Comparison of ENCODE assay signal across 7 mouse cellular contexts in the genomic region with DNA sequence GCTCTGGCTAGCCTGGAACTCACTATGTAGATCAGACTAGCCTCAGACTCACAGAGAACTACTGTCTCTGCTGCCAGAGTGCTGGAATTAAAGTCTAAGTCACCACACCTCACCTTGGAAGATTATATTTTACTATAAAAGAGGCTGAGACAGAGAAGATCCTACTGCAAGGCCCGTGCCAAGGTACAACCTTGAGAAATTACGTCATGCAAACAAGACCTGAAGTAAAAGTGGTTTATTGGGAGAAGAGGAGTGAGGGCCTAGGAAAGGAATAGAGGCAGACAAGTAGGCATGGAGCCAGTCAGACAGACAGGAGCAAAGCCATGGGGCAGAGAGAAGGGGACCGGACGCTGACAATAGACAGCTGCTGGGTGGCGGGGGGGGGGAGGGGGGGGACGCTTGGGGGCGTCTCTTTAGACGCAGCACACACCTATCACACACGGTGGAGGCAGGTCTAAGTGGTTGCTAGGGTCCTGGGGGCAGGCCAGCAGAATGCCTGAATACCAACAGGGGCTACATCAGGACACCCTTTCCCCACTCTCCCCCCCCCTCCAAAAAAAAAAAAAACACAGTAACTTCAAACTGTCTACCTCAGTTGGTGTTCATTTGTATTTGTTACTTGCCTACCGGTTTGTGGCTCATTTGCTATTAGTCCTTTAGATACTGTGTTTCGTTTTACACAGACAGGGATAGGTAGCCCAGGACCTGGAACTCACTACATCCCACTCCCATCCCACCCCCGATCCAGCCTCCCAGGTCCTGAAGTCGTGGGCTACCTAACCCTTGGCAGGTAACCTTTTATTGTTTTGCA. TPM values are rescaled to one million over a fixed set of nuclear protein-coding genes. Genes with fewer than 3 reads are reported as not detected.
DNase-seq lines count a peak whose midpoint lies in the region; ATAC-seq and TF ChIP-seq lines count a peak whose summit lies in the region.

No protein-coding gene starts in this region.

- no peaks in the 10 kb centered on the region for H3K9me3 ChIP-seq in embryonic facial prominence, embryonic 15.5 days (replicated peaks)
- no peaks in the 10 kb centered on the region for H3K9me3 ChIP-seq in midbrain, embryonic 11.5 days (ENCODE audit: control insufficient read depth, low read length)

- no peak for TF ChIP-seq CTCF in thymus, adult 2 months (IDR thresholded peaks at IDR 0.05; ENCODE audit: borderline replicate concordance, control insufficient read depth, extremely low read depth, insufficient read depth, low read length, poor library complexity)
- no peak for TF ChIP-seq CTCF in kidney, adult 2 months (conservative IDR thresholded peaks at IDR 0.05; ENCODE audit: insufficient read depth, insufficient read length, low read depth, low read length)

- peak overlapping the region; percentile 47; the same call in 1 of the 2 replicates for H3K27ac ChIP-seq in thymus, adult 2 months (ENCODE audit: control insufficient read depth, insufficient read depth, low read length)
- peak overlapping the region; percentile 92 for H3K27ac ChIP-seq in embryonic facial prominence, embryonic 15.5 days (replicated peaks)
- H3K27ac ChIP-seq in kidney, adult 2 months (ENCODE audit: insufficient read depth, low read depth, low read length): peak overlapping the region; percentile 99
- peak overlapping the region; percentile 71 for H3K27ac ChIP-seq in midbrain, embryonic 11.5 days (ENCODE audit: low read depth, low read length)

- DNase-seq in thymus, adult 2 months: no peak
- DNase-seq in thymus, postnatal 36 days: no peak
- peak; percentile 43 for DNase-seq in kidney, adult 2 months
- no peak for DNase-seq in midbrain, embryonic 11.5 days (ENCODE audit: low spot score, missing footprints)
- no peak for DNase-seq in embryo, embryonic 10 days (ENCODE audit: low spot score)

- peaks cover 16% of the 10 kb centered on the region for H3K36me3 ChIP-seq in thymus, adult 2 months (ENCODE audit: control insufficient read depth, insufficient read depth, low read length)
- peaks cover 32% of the 10 kb centered on the region for H3K36me3 ChIP-seq in embryonic facial prominence, embryonic 15.5 days
- no peaks in the 10 kb centered on the region for H3K36me3 ChIP-seq in kidney, adult 2 months (ENCODE audit: control insufficient read depth, insufficient read depth, low read length)
- no peaks in the 10 kb centered on the region for H3K36me3 ChIP-seq in midbrain, embryonic 11.5 days (ENCODE audit: control insufficient read depth, insufficient read depth, low read length)

- 0 out of 2 replicates have a peak, but pooled peaks have one; percentile 31 for ATAC-seq in embryonic facial prominence, embryonic 15.5 days (ENCODE audit: insufficient number of reproducible peaks, low FRiP score, low TSS enrichment, low read depth)
- ATAC-seq in midbrain, embryonic 11.5 days (ENCODE audit: low FRiP score): peak; percentile 54
- no peak for ATAC-seq in granulocyte monocyte progenitor cell, adult 5-6 weeks (replicated peaks; ENCODE audit: poor library complexity, severe bottlenecking)

- WGBS in thymus, adult 2 months: 20% methylated on average over 12 of the region's 13 CpGs
- WGBS in embryonic facial prominence, embryonic 15.5 days: 14% methylated on average over 9 of the region's 13 CpGs
- WGBS in kidney, adult 2 months: 3% methylated on average over 12 of the region's 13 CpGs
- WGBS in midbrain, embryonic 11.5 days: 16% methylated on average over 8 of the region's 13 CpGs

- peak overlapping the region; percentile 89 for H3K9ac ChIP-seq in embryonic facial prominence, embryonic 15.5 days
- peak overlapping the region; percentile 85 for H3K9ac ChIP-seq in midbrain, embryonic 11.5 days (ENCODE audit: low read length)

- peak overlapping the region; percentile 98 for H3K4me3 ChIP-seq in thymus, adult 2 months (ENCODE audit: control insufficient read depth, insufficient read depth, low read length)
- H3K4me3 ChIP-seq in embryonic facial prominence, embryonic 15.5 days (replicated peaks): peak overlapping the region; percentile 98
- peak overlapping the region; percentile 97 for H3K4me3 ChIP-seq in kidney, adult 2 months (ENCODE audit: insufficient read depth, low read depth, low read length)
- peak overlapping the region; percentile 93 for H3K4me3 ChIP-seq in midbrain, embryonic 11.5 days (ENCODE audit: low read depth, low read length)

- TF ChIP-seq POLR2A in thymus, adult 2 months (IDR thresholded peaks at IDR 0.05; ENCODE audit: control insufficient read depth, extremely low read depth, insufficient read depth, low read length, poor library complexity): no peak
- no peak for TF ChIP-seq POLR2A in kidney, adult 2 months (IDR thresholded peaks at IDR 0.05; ENCODE audit: low read depth, low read length)

- 0 out of 2 replicates have a peak, but pooled peaks cover 4% of the 10 kb centered on the region for H3K4me1 ChIP-seq in thymus, adult 2 months (replicated peaks; ENCODE audit: control insufficient read depth, insufficient read depth, low read length)
- peaks cover 21% of the 10 kb centered on the region for H3K4me1 ChIP-seq in embryonic facial prominence, embryonic 15.5 days
- peaks cover 16% of the 10 kb centered on the region for H3K4me1 ChIP-seq in kidney, adult 2 months (ENCODE audit: control insufficient read depth, insufficient read depth, low read length)
- H3K4me1 ChIP-seq in midbrain, embryonic 11.5 days (ENCODE audit: control insufficient read depth, insufficient read depth, low read length): peaks cover 5% of the 10 kb centered on the region

- no peaks in the 10 kb centered on the region for H3K27me3 ChIP-seq in thymus, adult 2 months (ENCODE audit: control insufficient read depth, insufficient read depth, low read length)
- no peaks in the 10 kb centered on the region for H3K27me3 ChIP-seq in embryonic facial prominence, embryonic 15.5 days
- H3K27me3 ChIP-seq in kidney, adult 2 months (replicated peaks; ENCODE audit: control insufficient read depth, insufficient read depth, low read length): no peaks in the 10 kb centered on the region
- no peaks in the 10 kb centered on the region for H3K27me3 ChIP-seq in midbrain, embryonic 11.5 days (ENCODE audit: control insufficient read depth, insufficient read depth, low read length)

- H3K4me2 ChIP-seq in embryonic facial prominence, embryonic 15.5 days (replicated peaks): peak overlapping the region; percentile 65
- H3K4me2 ChIP-seq in midbrain, embryonic 11.5 days: peak overlapping the region; percentile 83

RNA-seq across cellular contexts. Expression of a gene that starts 0.7 kb away (rescaled TPM):
- polyA plus RNA-seq in thymus, adult 2 months (2012; rRNA removed): 39.4 and 43.4 TPM in 2 replicates
- 82.3 and 90.2 TPM in 2 replicates for polyA plus RNA-seq in embryonic facial prominence, embryonic 15.5 days (2015; fragmentation: Nextera tagmentation; extraction: Ambion mirVana)
- 24.3 and 25.8 TPM in 2 replicates for polyA plus RNA-seq in kidney, adult 2 months (2012; rRNA removed)
- polyA plus RNA-seq in midbrain, embryonic 11.5 days (2014; fragmentation: Nextera tagmentation; extraction: Ambion mirVana): 89.5 and 94.0 TPM in 2 replicates
- 60.0 and 67.3 TPM in 2 replicates for total RNA-seq in granulocyte monocyte progenitor cell, adult 5-6 weeks (2014; fragmentation: Nextera tagmentation)
- 63.7 and 66.7 TPM in 2 replicates for total RNA-seq in granulocyte monocyte progenitor cell, adult 5-6 weeks (2017)

RNA-seq across cellular contexts. Expression of a gene that starts 21.8 kb away (rescaled TPM):
- 12.5 and 16.9 TPM in 2 replicates for polyA plus RNA-seq in thymus, adult 2 months (2012; rRNA removed)
- 112 TPM in 2 replicates for polyA plus RNA-seq in embryonic facial prominence, embryonic 15.5 days (2015; fragmentation: Nextera tagmentation; extraction: Ambion mirVana)
- polyA plus RNA-seq in kidney, adult 2 months (2012; rRNA removed): 25.7 and 41.9 TPM in 2 replicates
- 159 and 169 TPM in 2 replicates for polyA plus RNA-seq in midbrain, embryonic 11.5 days (2014; fragmentation: Nextera tagmentation; extraction: Ambion mirVana)
- total RNA-seq in granulocyte monocyte progenitor cell, adult 5-6 weeks (2014; fragmentation: Nextera tagmentation): 29.9 and 35.6 TPM in 2 replicates
- total RNA-seq in granulocyte monocyte progenitor cell, adult 5-6 weeks (2017): 57.8 and 87.8 TPM in 2 replicates

RNA-seq across cellular contexts. Expression of a gene that starts 21.9 kb away (rescaled TPM):
- polyA plus RNA-seq in thymus, adult 2 months (2012; rRNA removed): 94.5 and 166 TPM in 2 replicates
- polyA plus RNA-seq in embryonic facial prominence, embryonic 15.5 days (2015; fragmentation: Nextera tagmentation; extraction: Ambion mirVana): 206 and 217 TPM in 2 replicates
- polyA plus RNA-seq in kidney, adult 2 months (2012; rRNA removed): 133 and 162 TPM in 2 replicates
- 233 and 247 TPM in 2 replicates for polyA plus RNA-seq in midbrain, embryonic 11.5 days (2014; fragmentation: Nextera tagmentation; extraction: Ambion mirVana)
- 135 and 146 TPM in 2 replicates for total RNA-seq in granulocyte monocyte progenitor cell, adult 5-6 weeks (2014; fragmentation: Nextera tagmentation)
- 325 and 367 TPM in 2 replicates for total RNA-seq in granulocyte monocyte progenitor cell, adult 5-6 weeks (2017)

RNA-seq across cellular contexts. Expression of a gene that starts 50.1 kb away (rescaled TPM):
- polyA plus RNA-seq in thymus, adult 2 months (2012; rRNA removed): 7.1 and 15.8 TPM in 2 replicates
- not detected in 2 replicates for polyA plus RNA-seq in embryonic facial prominence, embryonic 15.5 days (2015; fragmentation: Nextera tagmentation; extraction: Ambion mirVana)
- polyA plus RNA-seq in kidney, adult 2 months (2012; rRNA removed): 2.6 and 3.2 TPM in 2 replicates
- not detected in 2 replicates for polyA plus RNA-seq in midbrain, embryonic 11.5 days (2014; fragmentation: Nextera tagmentation; extraction: Ambion mirVana)
- total RNA-seq in granulocyte monocyte progenitor cell, adult 5-6 weeks (2014; fragmentation: Nextera tagmentation): not detected in 2 replicates
- total RNA-seq in granulocyte monocyte progenitor cell, adult 5-6 weeks (2017): not detected in 2 replicates

Comparison
In these comparisons a context has a peak if more than half of its experiments do, and no peak if none do; other contexts are left out.
1. H3K27ac ChIP-seq: peak in every context shown above with its lines; median percentile 99 in kidney, adult 2 months; 92 in embryonic facial prominence, embryonic 15.5 days; 71 in midbrain, embryonic 11.5 days; 47 in thymus, adult 2 months.